In genomic region chr6:28955581-28955980, GRCm38 (mm10) we compare ENCODE assay signal across 9 mouse cellular contexts.
DNase-seq lines count a peak whose midpoint lies in the region; ATAC-seq and TF ChIP-seq lines count a peak whose summit lies in the region.
"Had no signal": no experiment of that assay in that cellular context is flagged by ENCODE, and none has a peak within 500 bp of the region (broad histone marks: within the 10 kb centered on the region; RNA-seq: fewer than 3 reads in every experiment).

No protein-coding gene starts in this region.

- ATAC-seq in hindbrain, embryonic 11.5 days (ENCODE audit: low FRiP score) = no peak
- no peak for ATAC-seq in hindbrain, embryonic 14.5 days (ENCODE audit: low FRiP score)
- 0 out of 2 replicates have a peak, but pooled peaks have one; percentile 42 for ATAC-seq in erythroid progenitor cell, adult 5-6 weeks (replicated peaks; ENCODE audit: low FRiP score, poor library complexity, severe bottlenecking)

- WGBS in hindbrain, embryonic 11.5 days = 19% methylated on average over 11 of the region's 11 CpGs
- WGBS in hindbrain, embryonic 14.5 days = 19% methylated on average over 11 of the region's 11 CpGs

- no peak overlapping the region for H3K9ac ChIP-seq in hindbrain, embryonic 11.5 days (ENCODE audit: low read depth, low read length)
- H3K9ac ChIP-seq in hindbrain, embryonic 14.5 days = no peak overlapping the region
- H3K9ac ChIP-seq: embryonic facial prominence, embryonic 15.5 days had no signal

- H3K4me1 ChIP-seq in hindbrain, embryonic 11.5 days (replicated peaks; ENCODE audit: control insufficient read depth, insufficient read depth, low read length) = no peaks in the 10 kb centered on the region
- no peaks in the 10 kb centered on the region for H3K4me1 ChIP-seq in hindbrain, embryonic 14.5 days (replicated peaks; ENCODE audit: control insufficient read depth, insufficient read depth, low read length)
- H3K4me1 ChIP-seq in E14TG2a.4 (replicated peaks; ENCODE audit: low read depth, low read length) = peaks cover 22% of the 10 kb centered on the region
- H3K4me1 ChIP-seq: embryonic facial prominence, embryonic 15.5 days had no signal

- peak; percentile 99 for TF ChIP-seq CTCF in E14TG2a.4 (conservative IDR thresholded peaks at IDR 0.05; ENCODE audit: low read length)

- H3K4me3 ChIP-seq in hindbrain, embryonic 11.5 days (ENCODE audit: low read depth, low read length) = no peak overlapping the region
- H3K4me3 ChIP-seq in hindbrain, embryonic 14.5 days (replicated peaks; ENCODE audit: low read length) = no peak overlapping the region
- H3K4me3 ChIP-seq in E14TG2a.4 (replicated peaks; ENCODE audit: low read length) = no peak overlapping the region
- H3K4me3 ChIP-seq: embryonic facial prominence, embryonic 15.5 days had no signal

- H3K9me3 ChIP-seq in hindbrain, embryonic 11.5 days (ENCODE audit: control insufficient read depth, low read length) = no peaks in the 10 kb centered on the region
- H3K9me3 ChIP-seq in hindbrain, embryonic 14.5 days (ENCODE audit: control insufficient read depth, low read length) = no peaks in the 10 kb centered on the region
- H3K9me3 ChIP-seq in E14TG2a.4 (ENCODE audit: low read length) = no peaks in the 10 kb centered on the region
- H3K9me3 ChIP-seq: embryonic facial prominence, embryonic 15.5 days had no signal

- H3K27me3 ChIP-seq in hindbrain, embryonic 11.5 days (ENCODE audit: control insufficient read depth, insufficient read depth, low read length) = no peaks in the 10 kb centered on the region
- H3K27me3 ChIP-seq in hindbrain, embryonic 14.5 days (ENCODE audit: control insufficient read depth, insufficient read depth, low read length) = no peaks in the 10 kb centered on the region
- peaks cover 6% of the 10 kb centered on the region; the same call in 1 of the 2 replicates for H3K27me3 ChIP-seq in E14TG2a.4 (ENCODE audit: insufficient read depth, low read length)
- H3K27me3 ChIP-seq: embryonic facial prominence, embryonic 15.5 days had no signal

- H3K4me2 ChIP-seq in hindbrain, embryonic 11.5 days (replicated peaks; ENCODE audit: low read depth, low read length) = no peak overlapping the region
- H3K4me2 ChIP-seq in hindbrain, embryonic 14.5 days (replicated peaks) = no peak overlapping the region
- H3K4me2 ChIP-seq: embryonic facial prominence, embryonic 15.5 days had no signal

- no peak overlapping the region for H3K27ac ChIP-seq in hindbrain, embryonic 11.5 days (ENCODE audit: low read depth, low read length)
- H3K27ac ChIP-seq in hindbrain, embryonic 14.5 days = no peak overlapping the region
- H3K27ac ChIP-seq: embryonic facial prominence, embryonic 15.5 days had no signal

- no peaks in the 10 kb centered on the region for H3K36me3 ChIP-seq in hindbrain, embryonic 11.5 days (ENCODE audit: control insufficient read depth, insufficient read depth, low read length)
- no peaks in the 10 kb centered on the region for H3K36me3 ChIP-seq in hindbrain, embryonic 14.5 days (replicated peaks; ENCODE audit: control insufficient read depth, insufficient read depth)
- no peaks in the 10 kb centered on the region for H3K36me3 ChIP-seq in E14TG2a.4 (ENCODE audit: insufficient read depth, low read length)
- H3K36me3 ChIP-seq: embryonic facial prominence, embryonic 15.5 days had no signal

- peak; percentile 75 for DNase-seq in hindbrain, embryonic 11.5 days (ENCODE audit: low spot score)
- DNase-seq in hindbrain, embryonic 14.5 days (ENCODE audit: low spot score) = no peak
- DNase-seq in c-Kit-negative CD71-positive TER-119-positive erythroid progenitor cells, embryonic 14.5 days (ENCODE audit: low read depth, low spot score) = peak; percentile 12
- peak; percentile 86 for DNase-seq in kidney, postnatal 4 days
- DNase-seq in naive thymus-derived CD4-positive, alpha-beta T cell, adult 2 months (ENCODE audit: low read depth) = peak; percentile 5
- peak; percentile 46 for DNase-seq in thymus, postnatal 25 days
